ENCODE assay signal across 25 mouse cellular contexts in the genomic region with DNA sequence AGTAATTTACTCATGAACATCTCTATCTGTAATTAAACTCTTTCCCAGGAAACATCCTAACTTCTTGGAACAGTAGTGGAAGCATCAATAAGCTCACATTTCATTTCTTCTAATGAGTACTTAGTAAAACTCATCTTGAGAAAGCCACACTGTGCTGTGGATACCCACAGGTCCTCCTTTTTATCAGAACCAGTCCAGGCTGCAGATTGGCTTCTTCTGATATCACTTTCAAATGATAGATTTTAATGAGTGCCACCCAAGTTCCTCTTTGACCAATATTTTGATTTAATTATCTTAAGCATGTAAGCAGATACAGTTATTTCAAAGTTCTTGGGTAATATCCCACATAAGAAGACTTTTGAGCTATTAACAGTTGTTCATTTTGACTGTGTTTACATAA.
"Had no signal": no experiment of that assay in that cellular context is flagged by ENCODE, and none has a peak within 500 bp of the region (broad histone marks: within the 10 kb centered on the region; RNA-seq: fewer than 3 reads in every experiment).

No protein-coding gene starts in this region.

- H3K27me3 ChIP-seq: embryonic facial prominence, embryonic 12.5 days; embryonic facial prominence, embryonic 13.5 days; embryonic facial prominence, embryonic 15.5 days; forebrain, embryonic 12.5 days; forebrain, embryonic 13.5 days; forebrain, embryonic 15.5 days had no signal

- ATAC-seq: forebrain, embryonic 13.5 days; forebrain, embryonic 14.5 days; forebrain, embryonic 15.5 days; forebrain, embryonic 16.5 days; forebrain, postnatal 0 days had no signal

- H3K4me2 ChIP-seq: embryonic facial prominence, embryonic 12.5 days; embryonic facial prominence, embryonic 13.5 days; embryonic facial prominence, embryonic 15.5 days; forebrain, embryonic 12.5 days; forebrain, embryonic 13.5 days; forebrain, embryonic 15.5 days had no signal

- DNase-seq: cerebellum, adult 8-10 months; cerebellum, adult 9-10 months; cerebellum, adult 9-11 months; cerebellum, postnatal 10 days; cerebellum, postnatal 14 days; cerebellum, postnatal 25 days; cerebellum, postnatal 36 days; embryo, embryonic 11 days; forebrain, postnatal 0 days; gastrocnemius, postnatal 10 days; gastrocnemius, postnatal 14 days; gastrocnemius, postnatal 36 days; heart, adult 18-20 months; heart, adult 2 months had no signal

- H3K9ac ChIP-seq: embryonic facial prominence, embryonic 12.5 days; embryonic facial prominence, embryonic 13.5 days; embryonic facial prominence, embryonic 15.5 days; forebrain, embryonic 12.5 days; forebrain, embryonic 13.5 days; forebrain, embryonic 15.5 days; forebrain, postnatal 0 days had no signal

- H3K4me1 ChIP-seq: embryonic facial prominence, embryonic 15.5 days had no signal

- H3K27ac ChIP-seq: embryonic facial prominence, embryonic 10.5 days; embryonic facial prominence, embryonic 12.5 days; embryonic facial prominence, embryonic 13.5 days; embryonic facial prominence, embryonic 15.5 days; forebrain, embryonic 10.5 days; forebrain, embryonic 12.5 days; forebrain, embryonic 13.5 days; forebrain, embryonic 15.5 days; heart, adult 2 months had no signal

- H3K9me3 ChIP-seq: embryonic facial prominence, embryonic 10.5 days; embryonic facial prominence, embryonic 12.5 days; embryonic facial prominence, embryonic 13.5 days; embryonic facial prominence, embryonic 15.5 days; forebrain, embryonic 10.5 days; forebrain, embryonic 12.5 days; forebrain, embryonic 13.5 days; forebrain, embryonic 15.5 days had no signal

- H3K36me3 ChIP-seq: embryonic facial prominence, embryonic 10.5 days; embryonic facial prominence, embryonic 12.5 days; embryonic facial prominence, embryonic 13.5 days; embryonic facial prominence, embryonic 15.5 days; forebrain, embryonic 12.5 days; forebrain, embryonic 15.5 days had no signal

- H3K4me3 ChIP-seq: embryonic facial prominence, embryonic 10.5 days; embryonic facial prominence, embryonic 12.5 days; embryonic facial prominence, embryonic 13.5 days; embryonic facial prominence, embryonic 15.5 days; erythroblast, embryonic 14.5 days; forebrain, embryonic 10.5 days; forebrain, embryonic 12.5 days; forebrain, embryonic 13.5 days; forebrain, embryonic 15.5 days; heart, adult 2 months had no signal
